Mouse (Mus musculus) MEL (cell line): ENCODE data around the gene Kdm1a. TPM values are rescaled to one million over a fixed set of nuclear protein-coding genes. Genes with fewer than 3 reads are reported as not detected.

Experiments used
- DNase-seq: peaks from one replicate; pipeline ENCODE4 v3.0.0; 2011; ENCODE audit warnings: low read depth, low spot score
- H3K27ac ChIP-seq: 2 replicates; pipeline ENCODE4 v1.5.1; 2012; ENCODE audit warnings: low read depth, mild to moderate bottlenecking, control low read depth, low read length, moderate library complexity; ENCODE audit not compliant: control insufficient read depth
- H3K27me3 ChIP-seq, 2 experiments: fragments of 150-350 bp in 1 of 2; sonication (generic) in 1 of 2; 2 replicates each; pipeline ENCODE4 v1.6.1; 2012; ENCODE audit warnings: low read length in 2 of 2, mild to moderate bottlenecking in 2 of 2, improper control_type of control experiment in 1 of 2, moderate library complexity in 1 of 2; ENCODE audit not compliant: insufficient read depth in 2 of 2, control insufficient read depth in 1 of 2
- H3K36me3 ChIP-seq, 2 experiments: 2 replicates each; pipeline ENCODE4 v1.6.1; 2012 to 2014; ENCODE audit warnings: low read length in 2 of 2, improper control_type of control experiment in 1 of 2, inconsistent platforms in 1 of 2, mild to moderate bottlenecking in 1 of 2; ENCODE audit not compliant: insufficient read depth in 2 of 2, control insufficient read depth in 1 of 2
- H3K4me1 ChIP-seq, 2 experiments: fragments of 150-350 bp in 1 of 2; sonication (generic) in 1 of 2; 2 replicates each; pipeline ENCODE4 v1.6.1; 2012; ENCODE audit warnings: low read length in 2 of 2, improper control_type of control experiment in 1 of 2, mild to moderate bottlenecking in 1 of 2; ENCODE audit not compliant: insufficient read depth in 2 of 2, control insufficient read depth in 1 of 2
- H3K4me3 ChIP-seq, 2 experiments: fragments of 150-350 bp in 1 of 2; sonication (generic) in 1 of 2; 2 replicates each; pipeline ENCODE4 v1.5.1; 2012; ENCODE audit warnings: low read depth in 2 of 2, low read length in 2 of 2, mild to moderate bottlenecking in 2 of 2, moderate library complexity in 2 of 2, control low read depth in 1 of 2, improper control_type of control experiment in 1 of 2; ENCODE audit not compliant: control insufficient read depth in 1 of 2, insufficient read depth in 1 of 2
- H3K79me2 ChIP-seq: 2 replicates; pipeline ENCODE4 v1.6.1; 2012; ENCODE audit warnings: mild to moderate bottlenecking, low read length, moderate library complexity; ENCODE audit not compliant: control insufficient read depth, poor library complexity, insufficient read depth
- H3K9ac ChIP-seq: 2 replicates; pipeline ENCODE4 v1.6.1; 2012; ENCODE audit warnings: low read depth, mild to moderate bottlenecking, control low read depth, low read length, moderate library complexity; ENCODE audit not compliant: control insufficient read depth, poor library complexity, severe bottlenecking
- H3K9me3 ChIP-seq: fragments of 150-350 bp; sonication (generic); replicated peaks from 2 replicates; pipeline ENCODE4 v1.6.1; 2012; ENCODE audit warnings: mild to moderate bottlenecking, low read length, improper control_type of control experiment, moderate library complexity; ENCODE audit not compliant: insufficient read depth
- BHLHE40 ChIP-seq: IDR thresholded peaks from 2 replicates; pipeline ENCODE4 v1.6.1; 2012; ENCODE audit warnings: low read depth, mild to moderate bottlenecking, inconsistent platforms, low read length, improper control_type of control experiment, borderline replicate concordance
- CHD1 ChIP-seq: IDR thresholded peaks from 2 replicates; pipeline ENCODE4 v1.6.1; 2012; ENCODE audit warnings: low read depth, mild to moderate bottlenecking, inconsistent platforms, low read length, improper control_type of control experiment
- CHD2 ChIP-seq: IDR thresholded peaks from 2 replicates; pipeline ENCODE4 v1.6.1; 2011; ENCODE audit warnings: low read length, improper control_type of control experiment
- CTCF ChIP-seq, 3 experiments: IDR thresholded peaks in 2 of 3; conservative IDR thresholded peaks in 1 of 3; 2 replicates each; pipeline ENCODE4 v1.5.1; 2011 to 2012; ENCODE audit warnings: low read length in 3 of 3, low read depth in 2 of 3, mild to moderate bottlenecking in 2 of 3, improper control_type of control experiment in 1 of 3, inconsistent platforms in 1 of 3, mixed read lengths in 1 of 3, moderate library complexity in 1 of 3; ENCODE audit not compliant: control insufficient read depth in 1 of 3, insufficient read depth in 1 of 3, poor library complexity in 1 of 3, severe bottlenecking in 1 of 3
- ETS1 ChIP-seq: IDR thresholded peaks from 2 replicates; pipeline ENCODE4 v1.6.1; 2012; ENCODE audit warnings: low read depth, mild to moderate bottlenecking, inconsistent platforms, low read length, improper control_type of control experiment, moderate library complexity
- GABPA ChIP-seq: IDR thresholded peaks from 2 replicates; pipeline ENCODE4 v1.6.1; 2012; ENCODE audit warnings: low read depth, mild to moderate bottlenecking, inconsistent platforms, low read length, improper control_type of control experiment, moderate library complexity
- KAT2A ChIP-seq: conservative IDR thresholded peaks from 2 replicates; pipeline ENCODE4 v1.6.1; 2012; ENCODE audit warnings: low read depth, low read length, improper control_type of control experiment, inconsistent platforms
- MAFK ChIP-seq: IDR thresholded peaks from 2 replicates; pipeline ENCODE4 v1.6.1; 2011; ENCODE audit warnings: low read depth, mild to moderate bottlenecking, low read length, improper control_type of control experiment, borderline replicate concordance
- MXI1 ChIP-seq: IDR thresholded peaks from 2 replicates; pipeline ENCODE4 v1.6.1; 2011; ENCODE audit warnings: mild to moderate bottlenecking, low read depth, low read length, improper control_type of control experiment
- MYC ChIP-seq: IDR thresholded peaks from 2 replicates; pipeline ENCODE4 v1.6.1; 2011; ENCODE audit warnings: low read depth, mild to moderate bottlenecking, low read length, improper control_type of control experiment, moderate library complexity
- NELFE ChIP-seq: IDR thresholded peaks from 2 replicates; pipeline ENCODE4 v1.6.1; 2011; ENCODE audit warnings: low read depth, low read length, improper control_type of control experiment
- POLR2A ChIP-seq, 2 experiments: IDR thresholded peaks; 2 replicates each; pipeline ENCODE4 v1.6.1; 2011 to 2012; ENCODE audit warnings: low read length in 2 of 2, mild to moderate bottlenecking in 2 of 2, control low read depth in 1 of 2, improper control_type of control experiment in 1 of 2, low read depth in 1 of 2, moderate library complexity in 1 of 2; ENCODE audit not compliant: control insufficient read depth in 1 of 2, insufficient read depth in 1 of 2, poor library complexity in 1 of 2
- POLR2AphosphoS2 ChIP-seq: IDR thresholded peaks from 2 replicates; pipeline ENCODE4 v1.6.1; 2011; ENCODE audit warnings: low read length, improper control_type of control experiment
- POLR2AphosphoS5 ChIP-seq: IDR thresholded peaks from 2 replicates; pipeline ENCODE4 v1.6.1; 2012; ENCODE audit warnings: low read depth, borderline replicate concordance, mild to moderate bottlenecking, inconsistent platforms, low read length, moderate library complexity, mixed read lengths
- RAD21 ChIP-seq: IDR thresholded peaks from 2 replicates; pipeline ENCODE4 v1.6.1; 2011; ENCODE audit warnings: mild to moderate bottlenecking, low read depth, low read length, improper control_type of control experiment
- RCOR1 ChIP-seq: IDR thresholded peaks from 2 replicates; pipeline ENCODE4 v1.6.1; 2012; ENCODE audit warnings: low read depth, mild to moderate bottlenecking, inconsistent platforms, low read length, improper control_type of control experiment
- SMC3 ChIP-seq: IDR thresholded peaks from 2 replicates; pipeline ENCODE4 v1.6.1; 2011; ENCODE audit warnings: low read depth, low read length, improper control_type of control experiment
- UBTF ChIP-seq: IDR thresholded peaks from 2 replicates; pipeline ENCODE4 v1.6.1; 2012; ENCODE audit warnings: low read depth, mild to moderate bottlenecking, inconsistent platforms, low read length, improper control_type of control experiment, moderate library complexity, borderline replicate concordance; ENCODE audit not compliant: insufficient read depth
- ZC3H11A ChIP-seq: IDR thresholded peaks from 2 replicates; pipeline ENCODE4 v1.6.1; 2012; ENCODE audit warnings: low read depth, mild to moderate bottlenecking, inconsistent platforms, low read length, improper control_type of control experiment
- ZMIZ1 ChIP-seq: IDR thresholded peaks from 2 replicates; pipeline ENCODE4 v1.6.1; 2012; ENCODE audit warnings: low read depth, mild to moderate bottlenecking, inconsistent platforms, low read length, improper control_type of control experiment, moderate library complexity
- ZNF384 ChIP-seq: IDR thresholded peaks from 2 replicates; pipeline ENCODE4 v1.6.1; 2012; ENCODE audit warnings: low read depth, mild to moderate bottlenecking, inconsistent platforms, low read length, improper control_type of control experiment
- polyA plus RNA-seq, 2 experiments: library from polyadenylated mRNA; stranded (reverse) in 1 of 2; unstranded in 1 of 2; fragments of >175 nt in 1 of 2; fragments of >200 nt in 1 of 2; gene quantifications; 2 replicates each; pipeline versions ENCODE4 v1.2.1 to v1.2.4; 2012; ENCODE audit warnings: low replicate concordance in 2 of 2, low read depth in 1 of 2; ENCODE audit not compliant: insufficient read length in 2 of 2, insufficient read depth in 1 of 2, missing spikeins in 1 of 2
- total RNA-seq: library from RNA; depleted of rRNA; stranded (reverse); fragments of 300-350 nt; gene quantifications from 2 replicates; pipeline ENCODE4 v1.2.3, GENCODE M21; 2012

The Kdm1a gene
- total and polyA plus RNA-seq, 3 experiments = 60.7 to 90.1 TPM; not detected in 1

- DNase-seq = no peak
- Histone ChIP-seq H3K9ac (no peak overlapping the region), H3K36me3 (peaks cover 0 to 27% of the 10 kb centered on the region in 2 experiments; a peak in 3 of 4 replicates), H3K4me1 (no peaks in the 10 kb centered on the region), H3K27ac (no peak overlapping the region), H3K4me3 (no peak overlapping the region), H3K79me2 (no peaks in the 10 kb centered on the region), H3K9me3 (no peaks in the 10 kb centered on the region), H3K27me3 (no peaks in the 10 kb centered on the region)
- TF ChIP-seq RAD21 (no peak), NELFE (no peak), UBTF (no peak), RCOR1 (no peak), SMC3 (no peak), POLR2AphosphoS5 (no peak), ZC3H11A (no peak), ETS1 (no peak), MXI1 (no peak), CHD2 (no peak), CTCF (IDR thresholded peaks at IDR 0.05 in 2 of 3, conservative IDR thresholded peaks at IDR 0.05 in 1 of 3; ENCODE audit: control insufficient read depth in 1 of 3, insufficient read depth in 1 of 3, low read depth in 2 of 3, low read length in 3 of 3, poor library complexity in 1 of 3, severe bottlenecking in 1 of 3) (no peak), BHLHE40 (no peak)
Observed at GRCm38 (mm10) chr4:136559690-136560089, 42.8 kb downstream of the Kdm1a start.

GRCm38 (mm10) chr4:136557638-136558037 lies 44.9 kb downstream of the Kdm1a start:
- peaks cover 0 to 29% of the 10 kb centered on the region in 2 experiments; a peak in 2 of 4 replicates for H3K36me3 ChIP-seq
- H3K79me2 ChIP-seq = no peaks in the 10 kb centered on the region
- no peaks in the 10 kb centered on the region for H3K9me3 ChIP-seq
- DNase-seq = no peak
- TF ChIP-seq MAFK (no peak), POLR2AphosphoS5 (no peak), UBTF (no peak), MYC (no peak), GABPA (no peak), ZNF384 (no peak), RAD21 (no peak), ZMIZ1 (no peak), POLR2A (IDR thresholded peaks at IDR 0.05; ENCODE audit: control insufficient read depth in 1 of 2, insufficient read depth in 1 of 2, low read depth in 1 of 2, low read length in 2 of 2, poor library complexity in 1 of 2) (no peak), CHD1 (no peak), BHLHE40 (no peak), MXI1 (no peak), POLR2AphosphoS2 (no peak), KAT2A (no peak), CTCF (IDR thresholded peaks at IDR 0.05 in 2 of 3, conservative IDR thresholded peaks at IDR 0.05 in 1 of 3; ENCODE audit: control insufficient read depth in 1 of 3, insufficient read depth in 1 of 3, low read depth in 2 of 3, low read length in 3 of 3, poor library complexity in 1 of 3, severe bottlenecking in 1 of 3) (no peak)
- H3K27me3 ChIP-seq = no peaks in the 10 kb centered on the region
- no peak overlapping the region for H3K27ac ChIP-seq
- no peak overlapping the region for H3K9ac ChIP-seq
- no peak overlapping the region for H3K4me3 ChIP-seq
- H3K4me1 ChIP-seq = no peaks in the 10 kb centered on the region
